Mouse (Mus musculus): ENCODE results near the gene Zfp53. TPM values are rescaled to one million over a fixed set of nuclear protein-coding genes. Genes with fewer than 3 reads are reported as not detected.

Gene Zfp53
- polyA plus RNA-seq, 1 experiment: not detected

DNA sequence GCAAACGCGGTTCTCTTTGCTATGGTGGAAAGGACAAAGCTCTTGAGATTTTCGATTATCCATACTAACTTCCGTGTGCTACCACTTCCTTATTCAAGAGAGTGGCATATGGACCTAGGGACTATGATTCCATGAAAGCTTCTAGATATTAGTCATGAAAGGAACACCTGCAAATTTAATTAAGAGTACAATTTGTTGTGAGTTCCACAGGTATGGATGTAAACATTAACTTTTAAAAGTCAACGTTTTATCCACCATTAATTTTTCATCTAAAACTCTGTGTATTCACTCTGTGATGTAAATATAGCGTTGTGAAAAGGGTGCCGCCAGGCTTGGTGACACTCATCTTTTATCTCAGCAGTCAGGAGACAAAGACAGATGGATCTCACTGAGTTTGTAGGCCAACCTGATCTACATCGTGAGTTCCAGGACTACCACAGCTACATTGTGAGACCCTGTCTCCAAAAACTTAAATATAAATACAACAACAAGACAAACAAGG is 753 bp downstream of the Zfp53 start:
- H3K4me1 ChIP-seq (ENCODE audit: control insufficient read depth, insufficient read depth, low read length): no peaks in the 10 kb centered on the region
- peak overlapping the region; percentile 71; the same call in 1 of the 2 replicates for H3K4me3 ChIP-seq (ENCODE audit: insufficient read depth, low read depth, low read length)
- WGBS: 12% methylated on average over 8 of the region's 8 CpGs
- no peak overlapping the region for H3K27ac ChIP-seq (ENCODE audit: insufficient read depth, low read depth, low read length)
- TF ChIP-seq CTCF (IDR thresholded peaks at IDR 0.05; ENCODE audit: insufficient read depth, low read depth, low read length) (no peak), POLR2A (IDR thresholded peaks at IDR 0.05; ENCODE audit: insufficient read depth, low read depth, low read length) (no peak)

GRCm38 (mm10) chr17:21501365-21501764 is 12.6 kb downstream of the Zfp53 start:
- Histone ChIP-seq H3K4me1 (ENCODE audit: control insufficient read depth, insufficient read depth, low read length) (no peaks in the 10 kb centered on the region), H3K27ac (ENCODE audit: insufficient read depth, low read depth, low read length) (no peak overlapping the region), H3K4me3 (ENCODE audit: insufficient read depth, low read depth, low read length) (no peak overlapping the region)
- 67% methylated on average over 1 of the region's 1 CpGs for WGBS
- TF ChIP-seq CTCF (IDR thresholded peaks at IDR 0.05; ENCODE audit: insufficient read depth, low read depth, low read length) (no peak), POLR2A (IDR thresholded peaks at IDR 0.05; ENCODE audit: insufficient read depth, low read depth, low read length) (no peak)

GRCm38 (mm10) chr17:21504524-21504923 is 15.7 kb downstream of the Zfp53 start:
- no peak overlapping the region for H3K4me3 ChIP-seq (ENCODE audit: insufficient read depth, low read depth, low read length)
- TF ChIP-seq CTCF (IDR thresholded peaks at IDR 0.05; ENCODE audit: insufficient read depth, low read depth, low read length): no peak
- no peak for TF ChIP-seq POLR2A (IDR thresholded peaks at IDR 0.05; ENCODE audit: insufficient read depth, low read depth, low read length)
- H3K27ac ChIP-seq (ENCODE audit: insufficient read depth, low read depth, low read length): no peak overlapping the region
- no peaks in the 10 kb centered on the region for H3K4me1 ChIP-seq (ENCODE audit: control insufficient read depth, insufficient read depth, low read length)
- 95% methylated on average over 1 of the region's 1 CpGs for WGBS

GRCm38 (mm10) chr17:21506258-21506657 is 17.5 kb downstream of the Zfp53 start:
- Histone ChIP-seq H3K27ac (ENCODE audit: insufficient read depth, low read depth, low read length) (no peak overlapping the region), H3K4me3 (ENCODE audit: insufficient read depth, low read depth, low read length) (no peak overlapping the region), H3K4me1 (ENCODE audit: control insufficient read depth, insufficient read depth, low read length) (no peaks in the 10 kb centered on the region)
- WGBS: 96% methylated on average over 3 of the region's 3 CpGs
- no peak for TF ChIP-seq CTCF (IDR thresholded peaks at IDR 0.05; ENCODE audit: insufficient read depth, low read depth, low read length)
- TF ChIP-seq POLR2A (IDR thresholded peaks at IDR 0.05; ENCODE audit: insufficient read depth, low read depth, low read length): no peak

- Histone ChIP-seq H3K4me3 (ENCODE audit: insufficient read depth, low read depth, low read length) (no peak overlapping the region), H3K27ac (ENCODE audit: insufficient read depth, low read depth, low read length) (no peak overlapping the region), H3K4me1 (ENCODE audit: control insufficient read depth, insufficient read depth, low read length) (no peaks in the 10 kb centered on the region)
- no peak for TF ChIP-seq POLR2A (IDR thresholded peaks at IDR 0.05; ENCODE audit: insufficient read depth, low read depth, low read length)
- no peak for TF ChIP-seq CTCF (IDR thresholded peaks at IDR 0.05; ENCODE audit: insufficient read depth, low read depth, low read length)
These were observed 21.0 kb downstream of the Zfp53 start for GRCm38 (mm10) chr17:21509756-21510155.

GRCm38 (mm10) chr17:21515403-21516105 is 26.8 kb downstream of the Zfp53 start:
- H3K27ac ChIP-seq (ENCODE audit: insufficient read depth, low read depth, low read length): peak overlapping the region; percentile 75
- H3K4me3 ChIP-seq (ENCODE audit: insufficient read depth, low read depth, low read length): no peak overlapping the region
- under 1% methylated on average over 8 of the region's 8 CpGs for WGBS
- no peaks in the 10 kb centered on the region for H3K4me1 ChIP-seq (ENCODE audit: control insufficient read depth, insufficient read depth, low read length)
- TF ChIP-seq POLR2A (IDR thresholded peaks at IDR 0.05; ENCODE audit: insufficient read depth, low read depth, low read length) (no peak), CTCF (IDR thresholded peaks at IDR 0.05; ENCODE audit: insufficient read depth, low read depth, low read length) (no peak)

DNA sequence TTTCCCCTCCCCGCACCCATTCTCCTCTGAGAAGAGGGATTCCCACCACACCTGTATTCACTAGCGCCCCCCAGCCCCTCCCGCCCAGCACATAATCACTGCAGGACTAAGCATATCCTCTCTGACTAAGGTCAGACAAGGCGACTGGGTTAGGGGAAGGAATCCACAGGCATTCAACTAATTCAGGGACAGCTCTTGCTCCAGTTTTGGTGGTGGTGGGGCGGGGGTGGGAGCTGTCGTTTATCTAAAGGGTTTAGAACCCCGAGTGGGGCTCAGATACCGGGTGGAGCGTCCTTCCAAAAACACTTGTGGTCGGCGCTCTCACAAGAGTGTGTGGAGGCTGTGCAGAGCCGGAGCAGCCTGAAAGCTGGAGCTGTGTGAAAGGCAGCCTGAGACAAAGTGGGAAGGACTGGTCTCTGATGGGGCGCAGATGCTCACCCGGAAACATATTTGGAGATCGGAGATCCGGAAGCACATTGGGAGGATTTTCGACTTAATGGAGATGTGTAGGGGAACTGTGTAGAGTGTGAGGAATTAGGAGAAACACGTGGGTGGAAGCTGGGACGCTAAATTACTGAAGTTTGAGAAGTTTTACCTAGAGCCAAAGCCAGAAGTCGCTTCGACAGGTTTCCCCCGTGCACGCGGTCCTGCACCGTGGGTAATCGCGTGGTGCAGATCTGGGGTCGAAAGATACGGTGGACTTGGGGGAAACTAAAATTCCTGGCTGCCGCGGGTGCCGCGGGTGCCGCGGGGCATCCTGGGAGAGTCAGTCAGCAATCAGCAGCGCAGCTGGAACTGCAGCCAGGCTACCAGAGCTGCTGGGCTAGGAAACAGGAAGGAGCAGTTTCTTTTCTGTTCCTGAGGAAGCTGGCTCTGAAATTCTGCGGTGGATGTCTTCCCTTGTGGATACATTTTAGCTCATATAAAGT is 27.7 kb downstream of the Zfp53 start:
- TF ChIP-seq CTCF (IDR thresholded peaks at IDR 0.05; ENCODE audit: insufficient read depth, low read depth, low read length): no peak
- no peak; the same call in 1 of the 2 replicates for TF ChIP-seq POLR2A (IDR thresholded peaks at IDR 0.05; ENCODE audit: insufficient read depth, low read depth, low read length)
- Histone ChIP-seq H3K27ac (ENCODE audit: insufficient read depth, low read depth, low read length) (peak overlapping the region; percentile 71), H3K4me1 (ENCODE audit: control insufficient read depth, insufficient read depth, low read length) (no peaks in the 10 kb centered on the region), H3K4me3 (ENCODE audit: insufficient read depth, low read depth, low read length) (peak overlapping the region; percentile 59)
- WGBS: under 1% methylated on average over 37 of the region's 37 CpGs

- TF ChIP-seq POLR2A (IDR thresholded peaks at IDR 0.05; ENCODE audit: insufficient read depth, low read depth, low read length): no peak
- TF ChIP-seq CTCF (IDR thresholded peaks at IDR 0.05; ENCODE audit: insufficient read depth, low read depth, low read length): no peak
- WGBS: 18% methylated on average over 4 of the region's 4 CpGs
- H3K4me3 ChIP-seq (ENCODE audit: insufficient read depth, low read depth, low read length): peak overlapping the region; percentile 59; the same call in 1 of the 2 replicates
- H3K4me1 ChIP-seq (ENCODE audit: control insufficient read depth, insufficient read depth, low read length): no peaks in the 10 kb centered on the region
- H3K27ac ChIP-seq (ENCODE audit: insufficient read depth, low read depth, low read length): 0 out of 2 replicates have a peak overlapping the region, but pooled peaks have one; percentile 71
These were observed 28.4 kb downstream of the Zfp53 start for GRCm38 (mm10) chr17:21517130-21517671.
